Comparison of ENCODE assay signal across 21 mouse cellular contexts in the genomic region with DNA sequence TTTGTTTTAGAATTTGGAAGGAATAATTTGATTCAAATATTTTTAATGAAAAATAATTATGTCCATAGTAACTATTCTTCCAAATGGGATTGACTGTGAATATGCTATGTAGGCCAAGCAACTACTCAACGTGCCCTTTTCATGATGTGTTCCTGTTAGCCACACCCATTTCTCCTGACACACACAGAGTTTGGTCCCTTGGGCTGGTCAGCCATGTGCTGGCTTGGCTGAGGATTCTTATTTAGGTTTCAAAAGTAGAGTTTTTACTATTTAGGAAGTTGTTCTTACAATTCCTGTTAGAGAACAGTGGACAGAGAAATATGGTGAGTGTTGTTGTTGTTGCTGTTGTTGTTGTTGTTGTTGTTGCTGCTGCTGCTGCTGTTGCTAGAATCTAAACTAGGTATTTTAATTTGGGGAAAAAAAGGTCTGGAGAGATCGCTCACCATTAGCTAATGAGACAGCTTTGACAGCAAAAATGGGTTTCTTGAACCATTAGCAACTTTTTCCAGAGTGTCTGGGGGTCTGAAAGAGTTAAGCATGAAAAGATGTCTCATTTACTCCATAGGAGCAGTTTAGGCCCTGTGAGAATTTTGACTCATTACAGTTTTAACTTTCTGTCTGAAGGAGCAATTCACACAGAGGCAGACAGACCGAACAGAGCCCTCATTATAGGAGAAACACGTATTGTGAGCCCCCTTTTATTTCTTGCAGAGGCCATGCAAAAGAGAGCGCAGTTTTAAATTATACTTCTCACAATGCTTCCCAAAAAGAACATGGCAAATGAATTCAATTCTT.
DNase-seq lines count a peak whose midpoint lies in the region; ATAC-seq and TF ChIP-seq lines count a peak whose summit lies in the region.
"Had no signal": no experiment of that assay in that cellular context is flagged by ENCODE, and none has a peak within 500 bp of the region (broad histone marks: within the 10 kb centered on the region; RNA-seq: fewer than 3 reads in every experiment).

No protein-coding gene starts in this region.

- 52% methylated on average over 5 of the region's 5 CpGs for WGBS in forebrain, embryonic 10.5 days
- WGBS in forebrain, embryonic 12.5 days, result 19% methylated on average over 5 of the region's 5 CpGs
- 9% methylated on average over 5 of the region's 5 CpGs for WGBS in forebrain, embryonic 15.5 days

- no peak for DNase-seq in forebrain, embryonic 10.5 days (ENCODE audit: extremely low spot score, low spot score)
- DNase-seq in layer of hippocampus, adult 2 months (ENCODE audit: low spot score in 2 of 2), result no peak
- DNase-seq in testis, postnatal 10 days (ENCODE audit: low spot score), result no peak
- no peak for DNase-seq in left cerebral cortex, postnatal 10 days (ENCODE audit: extremely low spot score in 1 of 2, low spot score in 2 of 2)
- DNase-seq: adrenal gland, adult 2 months; adrenal gland, postnatal 14 days; cerebellum, adult 18-20 months; cerebellum, adult 9-10 months; cerebellum, postnatal 25 days; gastrocnemius, postnatal 10 days; gastrocnemius, postnatal 36 days; kidney, adult 11 months had no signal

- no peaks in the 10 kb centered on the region for H3K9me3 ChIP-seq in forebrain, embryonic 10.5 days
- no peaks in the 10 kb centered on the region for H3K9me3 ChIP-seq in forebrain, embryonic 12.5 days
- no peaks in the 10 kb centered on the region for H3K9me3 ChIP-seq in forebrain, embryonic 15.5 days
- H3K9me3 ChIP-seq: embryonic facial prominence, embryonic 12.5 days; embryonic facial prominence, embryonic 15.5 days; hindbrain, embryonic 12.5 days; hindbrain, embryonic 15.5 days; intestine, embryonic 15.5 days had no signal

- no peak for TF ChIP-seq CTCF in layer of hippocampus, adult 2 months (conservative IDR thresholded peaks at IDR 0.05)

- intact Hi-C loops in left cerebral cortex, postnatal 10 days (cut with DNase I), result no loop called here

- peaks cover 21% of the 10 kb centered on the region; the same call in 1 of the 2 replicates for H3K4me1 ChIP-seq in forebrain, embryonic 10.5 days
- no peaks in the 10 kb centered on the region; the same call in 1 of the 2 replicates for H3K4me1 ChIP-seq in forebrain, embryonic 12.5 days
- H3K4me1 ChIP-seq in forebrain, embryonic 15.5 days, result peaks cover 8% of the 10 kb centered on the region
- H3K4me1 ChIP-seq: embryonic facial prominence, embryonic 12.5 days; embryonic facial prominence, embryonic 15.5 days; hindbrain, embryonic 12.5 days; hindbrain, embryonic 15.5 days; intestine, embryonic 15.5 days had no signal

- no peaks in the 10 kb centered on the region for H3K36me3 ChIP-seq in forebrain, embryonic 10.5 days (replicated peaks)
- no peaks in the 10 kb centered on the region for H3K36me3 ChIP-seq in forebrain, embryonic 12.5 days (replicated peaks)
- no peaks in the 10 kb centered on the region for H3K36me3 ChIP-seq in forebrain, embryonic 15.5 days
- H3K36me3 ChIP-seq: embryonic facial prominence, embryonic 12.5 days; embryonic facial prominence, embryonic 15.5 days; hindbrain, embryonic 12.5 days; hindbrain, embryonic 15.5 days; intestine, embryonic 15.5 days had no signal

- peak overlapping the region; percentile 59; the same call in 1 of the 2 replicates for H3K27ac ChIP-seq in forebrain, embryonic 10.5 days
- 0 out of 2 replicates have a peak overlapping the region, but pooled peaks have one; percentile 25 for H3K27ac ChIP-seq in forebrain, embryonic 12.5 days
- H3K27ac ChIP-seq in forebrain, embryonic 15.5 days (replicated peaks), result no peak overlapping the region
- no peak overlapping the region for H3K27ac ChIP-seq in layer of hippocampus, adult 2 months
- H3K27ac ChIP-seq: embryonic facial prominence, embryonic 12.5 days; embryonic facial prominence, embryonic 15.5 days; hindbrain, embryonic 12.5 days; hindbrain, embryonic 15.5 days; intestine, embryonic 15.5 days had no signal

- peak; percentile 90; the same call in 1 of the 2 replicates for ATAC-seq in forebrain, embryonic 12.5 days (ENCODE audit: low FRiP score)
- peak; percentile 84 for ATAC-seq in forebrain, embryonic 15.5 days (replicated peaks)
- ATAC-seq: CD4-positive, CD25-positive, alpha-beta regulatory T cell, adult 4 months; intestine, embryonic 15.5 days had no signal

- no peak overlapping the region for H3K9ac ChIP-seq in forebrain, embryonic 12.5 days
- no peak overlapping the region for H3K9ac ChIP-seq in forebrain, embryonic 15.5 days (replicated peaks)
- H3K9ac ChIP-seq: embryonic facial prominence, embryonic 12.5 days; embryonic facial prominence, embryonic 15.5 days; hindbrain, embryonic 12.5 days; hindbrain, embryonic 15.5 days; intestine, embryonic 15.5 days had no signal

- no peak overlapping the region for H3K4me3 ChIP-seq in forebrain, embryonic 10.5 days
- H3K4me3 ChIP-seq in forebrain, embryonic 12.5 days (replicated peaks), result no peak overlapping the region
- H3K4me3 ChIP-seq in forebrain, embryonic 15.5 days, result no peak overlapping the region
- no peak overlapping the region for H3K4me3 ChIP-seq in layer of hippocampus, adult 2 months
- H3K4me3 ChIP-seq: embryonic facial prominence, embryonic 12.5 days; embryonic facial prominence, embryonic 15.5 days; hindbrain, embryonic 12.5 days; hindbrain, embryonic 15.5 days; intestine, embryonic 15.5 days had no signal

- no peaks in the 10 kb centered on the region for H3K27me3 ChIP-seq in forebrain, embryonic 10.5 days (ENCODE audit: poor library complexity, severe bottlenecking)
- H3K27me3 ChIP-seq in forebrain, embryonic 12.5 days, result no peaks in the 10 kb centered on the region
- no peaks in the 10 kb centered on the region for H3K27me3 ChIP-seq in forebrain, embryonic 15.5 days
- H3K27me3 ChIP-seq: embryonic facial prominence, embryonic 12.5 days; embryonic facial prominence, embryonic 15.5 days; hindbrain, embryonic 12.5 days; hindbrain, embryonic 15.5 days; intestine, embryonic 15.5 days had no signal

- no peak overlapping the region for H3K4me2 ChIP-seq in forebrain, embryonic 12.5 days
- no peak overlapping the region for H3K4me2 ChIP-seq in forebrain, embryonic 15.5 days (replicated peaks)
- H3K4me2 ChIP-seq: embryonic facial prominence, embryonic 12.5 days; embryonic facial prominence, embryonic 15.5 days; heart, embryonic 11.5 days; hindbrain, embryonic 12.5 days; hindbrain, embryonic 15.5 days; intestine, embryonic 15.5 days had no signal

Comparison
In these comparisons a context has a peak if more than half of its experiments do, and no peak if none do; other contexts are left out.
1. H3K27ac ChIP-seq: peak in forebrain, embryonic 10.5 days (single experiment) and forebrain, embryonic 12.5 days (single experiment); none in forebrain, embryonic 15.5 days (single experiment) and layer of hippocampus, adult 2 months (single experiment).